15 mouse cellular contexts compared by ENCODE assay signal in the genomic region with DNA sequence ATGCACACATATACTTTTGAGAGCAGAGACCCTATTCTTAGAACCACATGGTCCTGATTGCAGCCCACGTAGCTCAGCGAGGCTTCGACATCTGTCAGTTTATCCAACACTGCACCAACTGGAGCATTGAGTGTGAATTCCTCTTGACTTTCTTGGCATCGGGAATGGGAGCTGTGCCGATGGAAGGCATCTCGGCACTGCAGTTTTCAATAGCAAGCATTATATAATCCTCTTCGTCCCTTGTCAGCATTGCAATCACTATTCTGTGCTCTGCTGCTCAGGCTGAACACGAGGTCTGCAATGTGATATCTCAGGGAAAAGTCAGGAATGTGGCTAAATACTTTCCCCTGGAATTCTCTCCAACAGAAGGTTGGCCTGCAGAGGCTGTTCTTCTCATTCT.
DNase-seq lines count a peak whose midpoint lies in the region; ATAC-seq and TF ChIP-seq lines count a peak whose summit lies in the region.
"Had no signal": no experiment of that assay in that cellular context is flagged by ENCODE, and none has a peak within 500 bp of the region (broad histone marks: within the 10 kb centered on the region; RNA-seq: fewer than 3 reads in every experiment).

No protein-coding gene starts in this region.

- ATAC-seq in cerebellum, adult (ENCODE audit: insufficient number of reproducible peaks, low FRiP score, low TSS enrichment) = no peak
- ATAC-seq: hindbrain, embryonic 16.5 days had no signal

- no peaks in the 10 kb centered on the region for H3K4me1 ChIP-seq in lung, adult 2 months (ENCODE audit: control insufficient read depth, insufficient read depth, low read length)
- H3K4me1 ChIP-seq: heart, embryonic 12.5 days had no signal

- WGBS in lung, adult 2 months = 63% methylated on average over 8 of the region's 8 CpGs

- DNase-seq in lung, postnatal 36 days = peak; percentile 20
- DNase-seq in lung, adult 2 months = no peak
- peak; percentile 6 for DNase-seq in gastrocnemius, postnatal 10 days
- DNase-seq in left cerebral cortex, adult 8-10 months (ENCODE audit: low spot score in 2 of 2) = peak; percentile 20 to 68
- DNase-seq in telencephalon, adult 2 months (ENCODE audit: low read depth, low spot score) = peak; percentile 81
- no peak for DNase-seq in adrenal gland, adult 18-20 months (ENCODE audit: low spot score in 2 of 2)
- no peak for DNase-seq in urinary bladder, postnatal 10 days (ENCODE audit: low spot score)
- DNase-seq: cerebellum, adult 11 months; kidney, postnatal 4 days; lung, postnatal 10 days; spleen, adult 18-20 months had no signal

- no peak for TF ChIP-seq CTCF in lung, adult 2 months (IDR thresholded peaks at IDR 0.05; ENCODE audit: insufficient read depth, low read length)

- TF ChIP-seq POLR2A in lung, adult 2 months (IDR thresholded peaks at IDR 0.05; ENCODE audit: borderline replicate concordance, extremely low read depth, low read depth, low read length) = no peak

- no peak overlapping the region for H3K4me3 ChIP-seq in lung, adult 2 months (replicated peaks; ENCODE audit: extremely low read depth, low read depth, low read length)
- H3K4me3 ChIP-seq: heart, embryonic 12.5 days; myocyte had no signal

Comparison
In these comparisons a context has a peak if more than half of its experiments do, and no peak if none do; other contexts are left out.
1. DNase-seq: peak in lung, postnatal 36 days (single experiment), gastrocnemius, postnatal 10 days (single experiment), left cerebral cortex, adult 8-10 months (2 of 2) and telencephalon, adult 2 months (single experiment); none in lung, adult 2 months (single experiment), adrenal gland, adult 18-20 months (0 of 2) and urinary bladder, postnatal 10 days (single experiment).